Mouse (Mus musculus): ENCODE measurements around the gene Pou3f1. TPM values are rescaled to one million over a fixed set of nuclear protein-coding genes. Genes with fewer than 3 reads are reported as not detected.
A peak's percentile ranks its signal among the peaks of the same experiment; 100 is the strongest.

The Pou3f1 gene
- polyA plus RNA-seq, 1 experiment from 2014 or later = 14.8 TPM

- no peak for ATAC-seq
- Histone ChIP-seq H3K9me3 (replicated peaks; ENCODE audit: control insufficient read depth, low read length) (no peaks in the 10 kb centered on the region), H3K36me3 (ENCODE audit: control insufficient read depth, insufficient read depth, low read length) (peaks cover 6% of the 10 kb centered on the region; the same call in 1 of the 2 replicates), H3K27ac (ENCODE audit: low read depth, low read length) (peak overlapping the region; percentile 83; the same call in 1 of the 2 replicates), H3K4me2 (ENCODE audit: low read length) (no peak overlapping the region), H3K4me1 (ENCODE audit: control insufficient read depth, insufficient read depth, low read length) (peaks cover 43% of the 10 kb centered on the region), H3K9ac (ENCODE audit: low read length) (peak overlapping the region; percentile 8; the same call in 1 of the 2 replicates), H3K27me3 (replicated peaks; ENCODE audit: control insufficient read depth, insufficient read depth, low read length) (peaks cover 11% of the 10 kb centered on the region; the same call in 1 of the 2 replicates), H3K4me3 (ENCODE audit: low read depth, low read length) (no peak overlapping the region)
- WGBS = 22% methylated on average over 7 of the region's 7 CpGs
- no peak for DNase-seq (ENCODE audit: low spot score)
Measured at GRCm38 (mm10) chr4:124671583-124671982, 15.0 kb downstream of the Pou3f1 start.

- H3K9me3 ChIP-seq (replicated peaks; ENCODE audit: control insufficient read depth, low read length) = no peaks in the 10 kb centered on the region
- H3K36me3 ChIP-seq (ENCODE audit: control insufficient read depth, insufficient read depth, low read length) = peaks cover 13% of the 10 kb centered on the region
- no peak overlapping the region for H3K4me3 ChIP-seq (ENCODE audit: low read depth, low read length)
- ATAC-seq (peak; percentile 89), DNase-seq (ENCODE audit: low spot score) (peak; percentile 97)
- peaks cover 2% of the 10 kb centered on the region; the same call in 1 of the 2 replicates for H3K27me3 ChIP-seq (replicated peaks; ENCODE audit: control insufficient read depth, insufficient read depth, low read length)
- H3K27ac ChIP-seq (ENCODE audit: low read depth, low read length) = peak overlapping the region; percentile 83
- H3K4me2 ChIP-seq (ENCODE audit: low read length) = peak overlapping the region; percentile 46
- no peak overlapping the region for H3K9ac ChIP-seq (ENCODE audit: low read length)
- under 1% methylated on average over 29 of the region's 31 CpGs for WGBS
- H3K4me1 ChIP-seq (ENCODE audit: control insufficient read depth, insufficient read depth, low read length) = peaks cover 40% of the 10 kb centered on the region
Measured at GRCm38 (mm10) chr4:124672347-124673320, 16.0 kb downstream of the Pou3f1 start.

DNA sequence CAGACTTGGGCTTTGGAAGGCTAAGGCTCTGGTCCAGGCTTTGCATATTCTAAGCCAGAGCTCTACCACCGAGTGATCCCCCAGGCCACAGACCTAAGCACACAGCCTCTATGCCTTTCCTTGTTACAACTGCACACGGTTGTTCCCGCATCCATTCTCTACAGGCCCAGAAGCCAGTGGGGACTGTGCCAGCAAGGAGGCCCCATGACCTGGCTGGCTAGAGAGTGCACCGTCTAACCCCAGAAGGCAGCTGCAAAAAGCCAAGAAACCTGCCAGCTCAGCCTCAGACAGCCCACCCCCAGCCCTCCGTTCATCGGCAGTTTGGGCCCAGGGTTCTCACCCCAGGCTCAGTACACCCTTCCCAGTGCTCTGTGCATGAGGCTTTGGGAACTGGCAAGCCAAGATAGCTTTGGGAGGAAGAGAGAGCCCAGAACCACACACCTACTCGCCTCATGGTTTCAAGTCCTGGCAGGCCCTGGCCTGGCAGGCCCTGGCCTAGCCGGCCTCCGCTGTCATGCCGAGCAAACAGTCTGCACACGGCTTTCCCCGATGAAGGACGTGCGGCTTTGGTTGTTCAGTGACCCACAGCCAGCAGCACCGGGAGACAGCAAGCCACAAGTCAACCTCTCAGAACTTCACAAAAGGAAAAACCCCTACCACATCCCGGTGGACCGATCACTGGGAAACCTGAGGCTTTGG lies 17.9 kb downstream of the Pou3f1 start:
- peak overlapping the region; percentile 29; the same call in 1 of the 2 replicates for H3K9ac ChIP-seq (ENCODE audit: low read length)
- H3K27ac ChIP-seq (ENCODE audit: low read depth, low read length) = peak overlapping the region; percentile 57; the same call in 1 of the 2 replicates
- DNase-seq (ENCODE audit: low spot score) = no peak
- no peak for ATAC-seq
- no peaks in the 10 kb centered on the region for H3K9me3 ChIP-seq (replicated peaks; ENCODE audit: control insufficient read depth, low read length)
- no peak overlapping the region for H3K4me3 ChIP-seq (ENCODE audit: low read depth, low read length)
- peaks cover 33% of the 10 kb centered on the region for H3K4me1 ChIP-seq (ENCODE audit: control insufficient read depth, insufficient read depth, low read length)
- H3K4me2 ChIP-seq (ENCODE audit: low read length) = no peak overlapping the region
- WGBS = 57% methylated on average over 17 of the region's 17 CpGs
- H3K27me3 ChIP-seq (replicated peaks; ENCODE audit: control insufficient read depth, insufficient read depth, low read length) = no peaks in the 10 kb centered on the region
- H3K36me3 ChIP-seq (ENCODE audit: control insufficient read depth, insufficient read depth, low read length) = peaks cover 28% of the 10 kb centered on the region

GRCm38 (mm10) chr4:124675037-124675436 lies 18.4 kb downstream of the Pou3f1 start:
- WGBS = 1% methylated on average over 4 of the region's 4 CpGs
- ATAC-seq = no peak
- no peak overlapping the region for H3K4me2 ChIP-seq (ENCODE audit: low read length)

DNA sequence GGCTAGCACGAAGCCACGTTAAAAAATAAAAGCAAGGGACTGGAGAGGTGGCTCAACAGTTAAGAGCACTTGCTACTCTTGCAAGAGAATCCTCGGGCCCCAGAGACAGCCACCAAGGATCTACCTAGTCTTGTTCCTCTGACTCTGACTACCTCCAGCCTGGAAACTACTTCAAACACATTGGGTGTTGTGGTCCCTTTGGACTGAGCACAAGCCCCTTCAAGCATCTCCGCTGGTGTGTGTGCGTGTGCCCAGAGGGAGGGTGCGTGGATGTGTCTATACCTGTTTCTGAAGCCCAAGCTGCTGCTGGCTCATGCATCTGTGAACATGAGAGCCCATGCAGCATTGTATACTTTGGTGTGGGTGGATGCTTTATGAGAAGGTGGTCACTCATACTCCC lies 19.4 kb downstream of the Pou3f1 start:
- DNase-seq (ENCODE audit: low spot score) = no peak
- WGBS = 88% methylated on average over 6 of the region's 6 CpGs
- peaks cover 33% of the 10 kb centered on the region for H3K4me1 ChIP-seq (ENCODE audit: control insufficient read depth, insufficient read depth, low read length)

More at GRCm38 (mm10) chr4:124675037-124675436, 18.4 kb downstream of the Pou3f1 start:
- peak; percentile 92 for DNase-seq (ENCODE audit: low spot score)
- H3K27ac ChIP-seq (ENCODE audit: low read depth, low read length) = no peak overlapping the region
- no peak overlapping the region for H3K4me3 ChIP-seq (ENCODE audit: low read depth, low read length)
- no peaks in the 10 kb centered on the region for H3K27me3 ChIP-seq (replicated peaks; ENCODE audit: control insufficient read depth, insufficient read depth, low read length)
- 0 out of 2 replicates have a peak overlapping the region, but pooled peaks have one; percentile 29 for H3K9ac ChIP-seq (ENCODE audit: low read length)
- peaks cover 34% of the 10 kb centered on the region for H3K36me3 ChIP-seq (ENCODE audit: control insufficient read depth, insufficient read depth, low read length)
- H3K9me3 ChIP-seq (replicated peaks; ENCODE audit: control insufficient read depth, low read length) = no peaks in the 10 kb centered on the region
- H3K4me1 ChIP-seq (ENCODE audit: control insufficient read depth, insufficient read depth, low read length) = peaks cover 33% of the 10 kb centered on the region

GRCm38 (mm10) chr4:124682270-124682669 lies 25.7 kb downstream of the Pou3f1 start:
- H3K4me1 ChIP-seq (ENCODE audit: control insufficient read depth, insufficient read depth, low read length) = no peaks in the 10 kb centered on the region
- ATAC-seq (no peak), DNase-seq (ENCODE audit: low spot score) (no peak)
- H3K27ac ChIP-seq (ENCODE audit: low read depth, low read length) = no peak overlapping the region
- peaks cover 88% of the 10 kb centered on the region for H3K36me3 ChIP-seq (ENCODE audit: control insufficient read depth, insufficient read depth, low read length)
- no peak overlapping the region for H3K4me3 ChIP-seq (ENCODE audit: low read depth, low read length)
- 50% methylated on average over 7 of the region's 7 CpGs for WGBS
- no peaks in the 10 kb centered on the region for H3K27me3 ChIP-seq (replicated peaks; ENCODE audit: control insufficient read depth, insufficient read depth, low read length)
- H3K9ac ChIP-seq (ENCODE audit: low read length) = no peak overlapping the region
- no peak overlapping the region for H3K4me2 ChIP-seq (ENCODE audit: low read length)
- H3K9me3 ChIP-seq (replicated peaks; ENCODE audit: control insufficient read depth, low read length) = no peaks in the 10 kb centered on the region

More for the DNA sequence above, 19.4 kb downstream of the Pou3f1 start:
- Histone ChIP-seq H3K4me3 (ENCODE audit: low read depth, low read length) (no peak overlapping the region), H3K27ac (ENCODE audit: low read depth, low read length) (no peak overlapping the region), H3K36me3 (ENCODE audit: control insufficient read depth, insufficient read depth, low read length) (peaks cover 43% of the 10 kb centered on the region), H3K9ac (ENCODE audit: low read length) (no peak overlapping the region), H3K9me3 (replicated peaks; ENCODE audit: control insufficient read depth, low read length) (no peaks in the 10 kb centered on the region), H3K4me2 (ENCODE audit: low read length) (no peak overlapping the region), H3K27me3 (replicated peaks; ENCODE audit: control insufficient read depth, insufficient read depth, low read length) (no peaks in the 10 kb centered on the region)
- no peak for ATAC-seq

- no peaks in the 10 kb centered on the region for H3K9me3 ChIP-seq (replicated peaks; ENCODE audit: control insufficient read depth, low read length)
- ATAC-seq = no peak
- 89% methylated on average over 4 of the region's 4 CpGs for WGBS
Measured at GRCm38 (mm10) chr4:124683474-124683873, 26.9 kb downstream of the Pou3f1 start.

DNA sequence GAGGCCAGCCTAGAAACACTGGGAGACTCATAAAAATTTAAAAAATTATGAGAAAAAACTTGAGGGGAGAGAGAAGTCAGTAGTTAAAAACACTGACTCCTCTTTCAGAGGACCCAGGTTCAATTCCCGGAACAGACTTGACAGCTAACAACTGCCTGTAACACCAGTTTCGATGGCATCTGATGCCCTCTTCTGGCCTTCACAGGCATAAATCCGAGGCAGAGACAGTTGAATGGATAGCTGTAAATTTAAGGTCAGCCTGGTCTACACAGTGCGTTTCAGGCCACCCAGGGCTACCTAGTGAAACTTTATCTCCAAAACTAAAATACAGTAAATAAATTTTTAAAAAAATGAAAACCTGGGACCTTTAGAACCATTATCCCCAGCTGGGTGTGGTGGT lies 28.4 kb downstream of the Pou3f1 start:
- no peak overlapping the region for H3K27ac ChIP-seq (ENCODE audit: low read depth, low read length)
- ATAC-seq (no peak), DNase-seq (ENCODE audit: low spot score) (no peak)
- H3K9me3 ChIP-seq (replicated peaks; ENCODE audit: control insufficient read depth, low read length) = no peaks in the 10 kb centered on the region
- no peaks in the 10 kb centered on the region for H3K4me1 ChIP-seq (ENCODE audit: control insufficient read depth, insufficient read depth, low read length)
- H3K9ac ChIP-seq (ENCODE audit: low read length) = no peak overlapping the region
- peaks cover 72% of the 10 kb centered on the region for H3K36me3 ChIP-seq (ENCODE audit: control insufficient read depth, insufficient read depth, low read length)
- H3K27me3 ChIP-seq (replicated peaks; ENCODE audit: control insufficient read depth, insufficient read depth, low read length) = no peaks in the 10 kb centered on the region
- 91% methylated on average over 4 of the region's 4 CpGs for WGBS
- H3K4me3 ChIP-seq (ENCODE audit: low read depth, low read length) = no peak overlapping the region
- no peak overlapping the region for H3K4me2 ChIP-seq (ENCODE audit: low read length)

More at GRCm38 (mm10) chr4:124683474-124683873, 26.9 kb downstream of the Pou3f1 start:
- no peak for DNase-seq (ENCODE audit: low spot score)
- Histone ChIP-seq H3K27ac (ENCODE audit: low read depth, low read length) (no peak overlapping the region), H3K4me3 (ENCODE audit: low read depth, low read length) (no peak overlapping the region), H3K36me3 (ENCODE audit: control insufficient read depth, insufficient read depth, low read length) (peaks cover 83% of the 10 kb centered on the region), H3K4me1 (ENCODE audit: control insufficient read depth, insufficient read depth, low read length) (no peaks in the 10 kb centered on the region), H3K27me3 (replicated peaks; ENCODE audit: control insufficient read depth, insufficient read depth, low read length) (no peaks in the 10 kb centered on the region), H3K9ac (ENCODE audit: low read length) (no peak overlapping the region), H3K4me2 (ENCODE audit: low read length) (no peak overlapping the region)

All from forebrain, embryonic 14.5 days (tissue).